Mouse (Mus musculus) heart, embryonic 11.5 days (tissue): ENCODE measurements around the gene Sgpl1. TPM values are rescaled to one million over a fixed set of nuclear protein-coding genes. Genes with fewer than 3 reads are reported as not detected.
A peak's percentile ranks its signal among the peaks of the same experiment; 100 is the strongest.

Experiments
- ATAC-seq: fragments of 200-750 bp; cut with Nextera tagmentation; replicated peaks from 2 replicates; pipeline ENCODE4 v1.8.0; 2017; ENCODE audit warnings: moderate library complexity; ENCODE audit not compliant: insufficient number of reproducible peaks, low FRiP score, low TSS enrichment
- H3K27ac ChIP-seq: fragments of 300-500 bp; sonication (generic); 2 replicates; pipeline ENCODE4 v1.5.1; 2014; ENCODE audit warnings: mild to moderate bottlenecking, low read depth, low read length
- H3K27me3 ChIP-seq: fragments of 300-500 bp; sonication (generic); 2 replicates; pipeline ENCODE4 v1.6.1; 2014; ENCODE audit warnings: mild to moderate bottlenecking, low read length, mixed read lengths; ENCODE audit not compliant: control insufficient read depth, insufficient read depth
- H3K36me3 ChIP-seq: fragments of 300-500 bp; sonication (generic); 2 replicates; pipeline ENCODE4 v1.6.1; 2014; ENCODE audit warnings: mild to moderate bottlenecking, low read length, moderate library complexity, mixed read lengths; ENCODE audit not compliant: control insufficient read depth, insufficient read depth
- H3K4me1 ChIP-seq: fragments of 300-500 bp; sonication (generic); 2 replicates; pipeline ENCODE4 v1.6.1; 2014; ENCODE audit warnings: low read length; ENCODE audit not compliant: control insufficient read depth, insufficient read depth
- H3K4me2 ChIP-seq: fragments of 300-500 bp; sonication (generic); 2 replicates; pipeline ENCODE4 v1.6.1; 2014; ENCODE audit warnings: mild to moderate bottlenecking, moderate library complexity
- H3K4me3 ChIP-seq: fragments of 300-500 bp; sonication (generic); 2 replicates; pipeline ENCODE4 v1.5.1; 2014; ENCODE audit warnings: low read depth, low read length
- H3K9ac ChIP-seq: fragments of 300-500 bp; sonication (generic); 2 replicates; pipeline ENCODE4 v1.6.1; 2014; ENCODE audit warnings: mild to moderate bottlenecking, low read depth, low read length, moderate library complexity
- H3K9me3 ChIP-seq: fragments of 300-500 bp; sonication (generic); replicated peaks from 2 replicates; pipeline ENCODE4 v1.6.1; 2016; ENCODE audit warnings: low read length; ENCODE audit not compliant: control insufficient read depth
- WGBS: fragments of 180-500 bp; shearing (Covaris S2); extraction: QIAGEN DNeasy Blood & Tissue Kit; methylation state at CpG from one replicate; pipeline ENCODE4 v1.1.7; 2014; ENCODE audit not compliant: insufficient replicate concordance; 5-methylcytosine and 5-hydroxymethylcytosine counted together
- polyA plus RNA-seq: library from polyadenylated mRNA; unstranded; fragments of >200 nt; fragmentation: Nextera tagmentation; extraction: Ambion mirVana; gene quantifications from 2 replicates; pipeline ENCODE4 v1.2.1, GENCODE M21; 2014

Sgpl1 gene
- polyA plus RNA-seq, 1 experiment from 2014 or later: 32.6 TPM

GRCm38 (mm10) chr10:61177751-61178150 is 30.2 kb upstream of the Sgpl1 start:
- H3K27me3 ChIP-seq: peaks cover 19% of the 10 kb centered on the region
- no peaks in the 10 kb centered on the region for H3K36me3 ChIP-seq
- H3K9ac ChIP-seq: no peak overlapping the region
- 74% methylated on average over 4 of the region's 4 CpGs for WGBS
- H3K27ac ChIP-seq: no peak overlapping the region
- H3K4me3 ChIP-seq: no peak overlapping the region
- no peak for ATAC-seq
- peaks cover 2% of the 10 kb centered on the region; the same call in 1 of the 2 replicates for H3K4me1 ChIP-seq
- no peaks in the 10 kb centered on the region for H3K9me3 ChIP-seq
- no peak overlapping the region for H3K4me2 ChIP-seq

- Histone ChIP-seq H3K27me3 (peaks cover 19% of the 10 kb centered on the region), H3K9me3 (no peaks in the 10 kb centered on the region), H3K27ac (no peak overlapping the region), H3K4me2 (peak overlapping the region; percentile 46), H3K36me3 (no peaks in the 10 kb centered on the region), H3K9ac (no peak overlapping the region), H3K4me1 (peaks cover 2% of the 10 kb centered on the region; the same call in 1 of the 2 replicates), H3K4me3 (no peak overlapping the region)
- 47% methylated on average over 7 of the region's 7 CpGs for WGBS
- ATAC-seq: 0 out of 2 replicates have a peak, but pooled peaks have one; percentile 18
Measured at GRCm38 (mm10) chr10:61176221-61176790, 28.8 kb upstream of the Sgpl1 start.

GRCm38 (mm10) chr10:61175442-61176204 is 28.1 kb upstream of the Sgpl1 start:
- H3K9ac ChIP-seq: no peak overlapping the region
- WGBS: 10% methylated on average over 24 of the region's 24 CpGs
- no peak; the same call in 1 of the 2 replicates for ATAC-seq
- H3K4me3 ChIP-seq: no peak overlapping the region
- peaks cover 2% of the 10 kb centered on the region; the same call in 1 of the 2 replicates for H3K4me1 ChIP-seq
- H3K9me3 ChIP-seq: no peaks in the 10 kb centered on the region
- no peak overlapping the region for H3K27ac ChIP-seq
- peaks cover 19% of the 10 kb centered on the region for H3K27me3 ChIP-seq
- H3K4me2 ChIP-seq: peak overlapping the region; percentile 46
- no peaks in the 10 kb centered on the region for H3K36me3 ChIP-seq

GRCm38 (mm10) chr10:61174711-61175441 is 27.4 kb upstream of the Sgpl1 start:
- Histone ChIP-seq H3K36me3 (no peaks in the 10 kb centered on the region), H3K9ac (no peak overlapping the region), H3K27me3 (peaks cover 19% of the 10 kb centered on the region), H3K4me2 (no peak overlapping the region), H3K4me3 (no peak overlapping the region), H3K27ac (no peak overlapping the region), H3K4me1 (peaks cover 2% of the 10 kb centered on the region; the same call in 1 of the 2 replicates), H3K9me3 (no peaks in the 10 kb centered on the region)
- 26% methylated on average over 13 of the region's 13 CpGs for WGBS
- ATAC-seq: no peak

GRCm38 (mm10) chr10:61172496-61172895 is 25.0 kb upstream of the Sgpl1 start:
- H3K36me3 ChIP-seq: no peaks in the 10 kb centered on the region
- no peaks in the 10 kb centered on the region for H3K9me3 ChIP-seq
- WGBS: 72% methylated on average over 4 of the region's 4 CpGs
- ATAC-seq: no peak
- H3K4me2 ChIP-seq: no peak overlapping the region
- no peak overlapping the region for H3K4me3 ChIP-seq
- no peak overlapping the region for H3K9ac ChIP-seq
- no peak overlapping the region for H3K27ac ChIP-seq
- peaks cover 19% of the 10 kb centered on the region for H3K27me3 ChIP-seq
- peaks cover 2% of the 10 kb centered on the region; the same call in 1 of the 2 replicates for H3K4me1 ChIP-seq

- no peak for ATAC-seq
- Histone ChIP-seq H3K4me2 (no peak within 1 kb of the TSS), H3K4me1 (peaks cover 2% of the 10 kb centered on the region; the same call in 1 of the 2 replicates), H3K9ac (no peak within 1 kb of the TSS), H3K36me3 (no peaks in the 10 kb centered on the region), H3K27ac (no peak within 1 kb of the TSS), H3K4me3 (no peak within 1 kb of the TSS), H3K9me3 (no peaks in the 10 kb centered on the region), H3K27me3 (peaks cover 19% of the 10 kb centered on the region)
- WGBS: 37% methylated on average over 3 of the region's 3 CpGs
Measured at GRCm38 (mm10) chr10:61171654-61172053, 24.2 kb upstream of the Sgpl1 start, which contains the start of gene Tbata. TSS of gene Tbata (plus strand) at chr10:61171954.

- Histone ChIP-seq H3K27ac (no peak overlapping the region), H3K4me3 (no peak overlapping the region), H3K9ac (no peak overlapping the region), H3K4me1 (no peaks in the 10 kb centered on the region), H3K9me3 (no peaks in the 10 kb centered on the region), H3K27me3 (peaks cover 2% of the 10 kb centered on the region), H3K4me2 (no peak overlapping the region), H3K36me3 (no peaks in the 10 kb centered on the region)
- no peak for ATAC-seq
- 57% methylated on average over 2 of the region's 2 CpGs for WGBS
Measured at GRCm38 (mm10) chr10:61168393-61168792, 20.9 kb upstream of the Sgpl1 start.

GRCm38 (mm10) chr10:61167333-61168096 is 20.0 kb upstream of the Sgpl1 start:
- peaks cover 2% of the 10 kb centered on the region for H3K27me3 ChIP-seq
- no peaks in the 10 kb centered on the region for H3K9me3 ChIP-seq
- ATAC-seq: no peak
- H3K9ac ChIP-seq: no peak overlapping the region
- no peak overlapping the region for H3K4me3 ChIP-seq
- no peaks in the 10 kb centered on the region for H3K4me1 ChIP-seq
- 55% methylated on average over 9 of the region's 9 CpGs for WGBS
- H3K4me2 ChIP-seq: no peak overlapping the region
- no peaks in the 10 kb centered on the region for H3K36me3 ChIP-seq
- H3K27ac ChIP-seq: no peak overlapping the region
